Mouse (Mus musculus): Measurements from ENCODE around the gene Cdkn2b.
A peak's percentile ranks its signal among the peaks of the same experiment; 100 is the strongest.

Cdkn2b gene

GRCm38 (mm10) chr4:89310491-89311254, at the start of gene Cdkn2b:
Cdkn2b (minus strand) TSS chr4:89311039.
- DNase-seq (ENCODE audit: extremely low spot score, low spot score) = peak; percentile 91

DNA sequence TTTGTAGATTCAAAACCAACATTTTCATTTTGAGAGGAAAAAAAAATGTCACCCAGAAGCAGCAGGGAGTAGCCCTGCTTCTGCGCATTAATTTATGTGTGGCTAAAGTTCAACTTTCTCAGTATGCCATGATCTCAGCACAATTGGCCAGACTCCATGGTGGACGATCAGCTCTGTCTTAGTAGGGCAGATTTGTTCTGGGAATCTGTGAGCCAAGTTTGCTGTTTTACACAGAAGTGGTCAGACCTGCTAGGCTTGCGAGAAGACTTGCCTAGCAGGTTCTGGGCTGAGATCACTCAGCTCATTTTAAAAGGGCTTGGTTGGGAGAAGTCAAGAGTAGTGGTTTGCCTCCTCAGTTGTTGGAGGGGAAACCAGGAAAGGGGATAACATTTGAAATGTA, 49.5 kb upstream of the Cdkn2b start:
- no peak for DNase-seq (ENCODE audit: extremely low spot score, low spot score)

GRCm38 (mm10) chr4:89359506-89359905, 48.7 kb upstream of the Cdkn2b start:
- no peak for DNase-seq (ENCODE audit: extremely low spot score, low spot score)

DNA sequence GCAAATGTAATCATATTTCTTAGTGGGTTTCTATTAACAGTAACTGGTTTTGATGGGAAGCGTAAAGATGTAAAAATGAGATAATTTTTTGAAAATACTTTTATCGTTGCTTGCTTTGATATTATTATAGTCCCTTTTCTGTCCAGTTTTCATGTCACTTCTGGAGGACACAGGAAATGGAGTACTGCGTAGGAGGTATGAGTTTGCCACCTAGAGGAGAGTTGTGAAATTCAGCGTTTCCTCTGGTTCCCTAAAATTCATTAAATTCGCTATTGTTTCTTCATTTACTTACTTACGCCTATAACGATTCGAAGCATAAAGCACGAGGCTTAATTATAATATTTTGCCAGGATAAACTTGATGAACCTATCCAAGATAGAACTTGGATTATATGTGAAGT, 43.1 kb upstream of the Cdkn2b start:
- DNase-seq (ENCODE audit: extremely low spot score, low spot score) = no peak

DNA sequence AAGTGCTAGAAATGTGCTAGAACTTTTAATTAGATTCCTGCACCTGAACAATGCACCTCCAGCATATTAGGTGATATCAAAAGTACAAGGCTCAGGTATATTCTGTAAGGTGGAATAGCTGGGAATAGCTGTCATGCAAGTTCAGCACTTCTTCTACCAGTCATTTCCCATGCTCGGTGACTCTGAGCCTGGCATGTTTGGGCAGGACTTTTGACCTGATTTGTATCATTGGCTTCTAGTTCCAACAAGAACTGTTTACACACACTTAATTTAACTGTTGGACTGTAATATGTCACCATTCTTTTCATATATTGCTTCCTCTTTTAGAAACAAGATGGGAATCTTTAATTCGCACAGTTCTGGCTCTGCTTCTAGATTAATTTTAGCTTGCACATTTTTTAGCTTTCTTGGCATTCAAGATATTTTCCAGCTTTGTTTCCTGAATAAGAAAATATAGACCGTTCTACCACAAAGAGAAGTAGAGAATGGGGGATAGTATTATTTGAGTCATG, 42.3 kb upstream of the Cdkn2b start:
- DNase-seq (ENCODE audit: extremely low spot score, low spot score) = no peak

DNA sequence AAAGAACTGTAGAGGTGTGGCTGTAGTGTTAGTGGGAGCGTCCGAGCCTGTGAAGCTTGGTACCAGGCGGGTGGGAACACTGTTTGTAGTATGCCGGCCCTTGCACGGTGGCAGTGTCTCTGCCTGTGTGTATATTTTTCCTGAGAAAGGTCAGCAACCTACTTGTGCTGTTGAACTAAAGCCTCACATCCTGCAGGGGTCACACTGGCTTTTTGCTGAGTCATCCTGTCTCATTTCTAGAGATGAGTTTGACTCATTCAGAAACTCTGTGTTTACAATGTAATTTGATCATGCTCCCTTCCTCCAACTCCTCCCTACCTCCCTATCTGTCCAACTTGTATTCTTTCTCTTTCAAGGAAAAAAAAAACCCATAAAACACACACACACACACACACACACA, 40.6 kb upstream of the Cdkn2b start:
- no peak for DNase-seq (ENCODE audit: extremely low spot score, low spot score)

GRCm38 (mm10) chr4:89350938-89351451, 40.2 kb upstream of the Cdkn2b start:
- DNase-seq (ENCODE audit: extremely low spot score, low spot score) = no peak

DNA sequence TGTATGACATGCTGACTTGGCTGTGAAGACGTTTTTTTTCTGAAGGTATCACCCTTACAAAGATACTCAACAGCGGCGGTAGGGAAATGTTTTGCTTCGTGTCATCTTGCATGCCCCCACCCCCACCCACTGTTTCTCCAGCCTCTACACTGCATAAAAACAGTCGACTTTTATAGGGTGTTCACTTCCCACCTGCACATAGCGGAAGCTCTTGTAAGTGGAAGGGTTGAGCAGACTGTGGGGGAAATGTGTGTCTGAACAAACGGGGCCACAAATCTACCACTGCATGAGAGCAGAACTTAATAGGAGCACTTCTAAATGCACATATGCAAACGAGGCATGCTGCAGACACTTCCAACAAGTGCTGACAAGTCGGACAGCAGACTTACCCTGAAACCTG, 39.6 kb upstream of the Cdkn2b start:
- no peak for DNase-seq (ENCODE audit: extremely low spot score, low spot score)

DNA sequence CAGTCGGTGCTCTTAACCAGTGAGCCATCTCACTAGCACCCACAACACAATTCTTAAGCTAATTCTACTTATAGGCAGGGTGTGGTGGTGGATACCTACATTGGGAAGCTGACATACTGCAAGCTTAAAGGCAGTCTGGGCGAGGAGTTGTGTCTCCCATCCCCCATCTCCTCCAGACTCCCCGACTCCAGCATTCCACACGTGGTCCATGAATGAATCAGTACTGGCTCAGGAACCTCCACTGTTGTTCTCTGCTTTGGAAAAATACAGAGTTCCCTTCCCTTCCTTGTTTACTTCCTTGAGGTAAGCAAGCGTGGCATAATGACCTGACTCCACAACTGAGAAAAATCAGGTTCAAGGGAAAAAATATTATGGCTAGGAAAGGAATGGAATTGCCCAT, 38.0 kb upstream of the Cdkn2b start:
- DNase-seq (ENCODE audit: extremely low spot score, low spot score) = no peak

DNA sequence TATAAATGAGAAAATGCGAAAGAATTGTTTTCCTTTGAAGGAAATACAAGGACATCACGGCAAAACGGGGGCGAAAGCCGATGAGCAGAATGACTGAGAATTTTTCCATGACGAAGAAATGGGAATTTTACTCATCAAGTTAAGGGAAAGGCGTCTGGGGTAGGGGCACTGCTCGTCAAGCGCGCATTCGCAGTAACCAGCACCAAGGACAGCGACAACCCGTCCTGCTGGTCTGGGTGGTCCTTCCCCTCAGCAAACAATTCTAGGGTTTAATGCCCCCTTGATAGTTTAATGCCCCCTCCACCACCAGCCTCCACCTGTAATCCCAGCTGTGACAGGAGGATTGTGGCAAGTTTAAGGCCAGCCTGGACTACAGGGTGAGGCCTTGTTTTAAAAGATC, 2.6 kb upstream of the Cdkn2b start:
- DNase-seq (ENCODE audit: extremely low spot score, low spot score) = peak; percentile 59

- DNase-seq (ENCODE audit: extremely low spot score, low spot score) = no peak
Measured at GRCm38 (mm10) chr4:89309996-89310395, 843 bp downstream of the Cdkn2b start.

- DNase-seq (ENCODE audit: extremely low spot score, low spot score) = peak; percentile 29
Measured at GRCm38 (mm10) chr4:89308001-89308400, 2.8 kb downstream of the Cdkn2b start.

- DNase-seq (ENCODE audit: extremely low spot score, low spot score) = peak; percentile 47
Measured at GRCm38 (mm10) chr4:89306798-89307365, 4.0 kb downstream of the Cdkn2b start.

DNA sequence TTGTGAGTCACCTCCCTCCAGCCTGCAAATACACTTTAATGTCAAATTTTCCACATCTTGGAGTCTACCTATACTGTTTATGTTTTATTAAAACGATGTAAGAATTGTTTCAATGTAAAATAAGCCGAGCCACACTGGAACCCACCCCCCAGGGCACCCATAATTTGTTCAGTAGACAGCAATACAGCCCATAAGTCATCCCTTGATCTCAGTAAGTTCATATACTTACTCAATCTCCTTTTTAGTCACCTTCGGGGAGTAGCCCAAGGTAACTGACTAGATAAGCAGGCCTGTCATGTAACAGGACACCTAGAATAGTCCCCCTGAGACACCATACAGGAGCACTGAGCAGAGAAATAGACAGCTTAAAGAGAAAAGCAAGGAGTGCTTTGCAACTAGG, 5.1 kb downstream of the Cdkn2b start:
- peak; percentile 29 for DNase-seq (ENCODE audit: extremely low spot score, low spot score)

DNA sequence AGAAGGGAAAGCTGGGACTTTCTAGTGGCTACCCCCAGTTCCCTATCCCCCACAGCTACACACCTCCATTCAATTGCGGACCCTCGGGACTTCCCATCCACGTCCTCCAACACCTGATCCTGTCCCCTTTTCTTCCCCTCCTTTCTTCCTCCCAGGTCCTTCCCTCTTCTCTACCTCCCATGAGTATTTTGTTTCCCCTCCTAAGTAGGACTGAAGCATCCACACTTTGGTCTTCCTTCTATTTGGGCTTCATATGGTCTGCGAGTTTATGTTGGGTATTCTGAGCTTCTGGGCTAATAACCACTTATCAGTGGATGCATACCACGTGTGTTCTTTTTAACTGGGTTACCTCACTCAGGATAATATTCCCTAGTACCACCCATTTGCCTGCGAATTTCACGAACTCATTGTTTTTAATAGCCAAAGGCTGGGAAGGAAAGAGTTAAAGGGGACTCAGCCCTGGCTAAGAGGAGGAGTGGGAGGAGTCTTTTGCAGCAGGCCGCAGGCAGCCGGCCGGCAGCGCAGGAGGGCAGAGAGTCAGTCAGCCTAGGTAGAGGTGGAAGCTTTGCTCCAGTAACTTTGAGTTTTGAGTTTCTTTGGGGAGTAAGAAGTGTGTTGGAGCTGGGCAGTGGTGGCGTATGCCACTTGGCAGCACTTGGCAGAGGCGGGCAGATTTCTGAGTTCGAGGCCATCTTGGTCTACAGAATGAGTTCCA, 7.4 kb downstream of the Cdkn2b start:
- peak; percentile 52 for DNase-seq (ENCODE audit: extremely low spot score, low spot score)

DNA sequence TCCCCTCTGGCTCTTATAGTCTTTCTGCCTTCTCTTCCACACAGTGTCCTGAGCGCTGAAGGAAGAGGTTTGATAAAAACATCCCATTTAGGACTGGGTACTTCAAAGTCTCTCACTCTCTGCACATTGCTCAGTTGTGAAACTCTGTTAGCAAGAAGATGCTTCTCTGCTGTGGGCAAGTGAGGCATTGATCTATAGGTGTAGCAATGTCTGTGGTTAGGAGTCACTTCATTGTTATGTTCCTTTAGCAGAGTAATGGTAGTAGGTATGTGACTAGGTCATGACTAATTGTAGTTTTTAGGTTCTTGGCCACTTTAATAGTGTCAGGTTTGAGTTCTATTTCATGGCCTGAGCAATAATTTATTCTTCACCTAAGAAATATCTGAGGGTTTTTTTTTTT, 8.7 kb downstream of the Cdkn2b start:
- DNase-seq (ENCODE audit: extremely low spot score, low spot score) = no peak

GRCm38 (mm10) chr4:89299721-89300120, 11.1 kb downstream of the Cdkn2b start:
- peak; percentile 25 for DNase-seq (ENCODE audit: extremely low spot score, low spot score)

DNA sequence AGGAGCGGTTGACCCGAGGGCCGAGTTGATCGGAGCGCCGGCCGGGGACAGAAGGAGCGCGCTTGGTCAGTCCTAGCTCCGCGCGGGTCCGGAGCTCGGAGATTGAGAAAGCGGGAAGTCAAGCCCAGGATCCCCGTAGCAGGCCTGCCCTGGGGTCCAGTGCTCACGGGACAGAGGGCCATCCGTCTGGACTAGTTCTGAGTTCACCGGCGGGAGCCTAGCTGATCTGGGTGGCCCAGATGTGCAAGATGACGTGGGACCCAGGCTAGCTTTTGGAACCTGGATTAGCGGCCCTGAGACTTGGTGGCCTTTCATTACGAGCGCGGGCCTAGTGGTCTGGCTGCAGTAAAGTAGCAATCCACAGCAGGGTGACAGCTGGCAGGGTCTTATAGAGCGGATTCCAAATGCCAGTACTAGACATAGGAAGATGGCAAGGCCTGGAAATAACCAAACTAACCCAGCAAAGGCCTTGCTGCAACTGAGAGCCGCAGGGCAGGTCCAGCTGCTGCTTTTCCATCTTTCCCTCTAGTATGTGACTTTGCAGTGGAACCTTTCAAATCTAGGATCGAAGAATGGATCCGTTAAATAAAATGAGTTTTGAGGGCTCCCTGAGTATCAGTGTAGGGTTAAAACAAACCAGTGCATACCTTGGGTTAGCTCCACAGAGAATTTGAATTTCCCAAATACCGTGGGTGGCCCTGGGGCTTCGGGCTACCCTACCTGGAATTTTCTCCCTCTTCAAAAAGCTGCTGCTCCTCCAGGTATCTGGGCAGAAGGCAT, 15.2 kb downstream of the Cdkn2b start:
- peak; percentile 74 for DNase-seq (ENCODE audit: extremely low spot score, low spot score)

DNA sequence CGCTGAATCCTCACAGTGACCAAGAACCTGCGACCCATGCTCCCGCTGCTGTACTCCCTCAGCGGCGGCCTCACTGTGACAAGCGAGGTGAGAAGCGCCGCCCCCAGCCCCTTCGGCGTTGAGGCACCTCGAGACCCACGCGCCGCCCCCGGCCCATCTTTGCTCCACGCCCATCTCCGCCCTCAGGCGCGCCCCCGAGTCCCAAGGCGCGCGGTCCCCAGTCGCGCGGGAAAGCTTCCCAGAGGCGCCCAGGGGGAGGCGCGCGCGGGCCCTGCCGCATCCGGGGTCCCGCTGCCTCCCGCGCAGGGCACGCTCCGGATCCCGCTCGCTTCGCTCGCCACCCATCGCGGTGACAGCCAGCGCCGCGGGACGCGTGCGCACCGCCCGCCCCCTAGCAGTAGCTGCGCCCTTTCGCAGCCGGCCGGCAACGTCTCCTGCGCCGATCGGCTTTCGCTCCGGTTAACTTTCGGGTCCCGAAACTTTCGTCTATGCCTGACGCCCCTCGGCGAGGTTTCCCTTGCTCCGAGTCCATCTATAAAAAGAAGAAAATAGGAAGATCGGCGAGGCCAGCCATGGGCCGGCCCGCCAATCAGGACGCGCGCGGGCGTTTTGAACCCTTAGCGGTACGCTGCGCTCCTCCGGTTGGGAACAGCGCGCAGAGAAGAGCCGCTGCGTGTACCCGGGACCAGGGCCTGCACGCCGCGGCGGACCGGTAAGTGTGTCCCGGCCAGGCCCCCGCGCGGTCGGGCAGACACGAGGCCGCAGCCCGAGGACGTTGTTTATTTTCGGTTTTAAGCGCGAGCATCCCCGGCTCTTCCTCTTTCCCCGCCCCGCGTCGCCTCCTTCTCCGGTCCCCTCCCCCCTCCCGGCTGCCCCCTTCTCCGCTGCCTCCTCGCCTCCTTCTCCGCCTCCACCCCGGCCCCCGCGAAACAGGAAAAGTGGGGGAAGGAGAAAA, 16.1 kb downstream of the Cdkn2b start, which contains the start of gene Cdkn2a:
Cdkn2a (minus strand) TSS at position 168 of the 955 bp plus-strand sequence.
- DNase-seq (ENCODE audit: extremely low spot score, low spot score) = peak; percentile 76

GRCm38 (mm10) chr4:89294091-89294485, 16.8 kb downstream of the Cdkn2b start:
- no peak for DNase-seq (ENCODE audit: extremely low spot score, low spot score)

All from neural tube, embryonic 10.5 days (tissue).